Mouse (Mus musculus) kidney, postnatal 0 days (tissue): ENCODE data around the gene Wfdc17. TPM values are rescaled to one million over a fixed set of nuclear protein-coding genes. Genes with fewer than 3 reads are reported as not detected.

Experiments used
- ATAC-seq: fragments of 200-750 bp; cut with Nextera tagmentation; replicated peaks from 2 replicates; pipeline ENCODE4 v1.8.0; 2017; ENCODE audit warnings: low read depth, moderate number of reproducible peaks, moderate TSS enrichment, moderate library complexity; ENCODE audit not compliant: low FRiP score
- DNase-seq: peaks from one replicate; pipeline ENCODE4 v3.0.0-alpha.2; 2016; ENCODE audit warnings: low spot score
- H3K27ac ChIP-seq: fragments of 300-500 bp; sonication (generic); 2 replicates; pipeline ENCODE4 v1.5.1; 2014; ENCODE audit warnings: mild to moderate bottlenecking
- H3K27me3 ChIP-seq: fragments of 300-500 bp; sonication (generic); 2 replicates; pipeline ENCODE4 v1.6.1; 2014; ENCODE audit warnings: low read length, mixed read lengths; ENCODE audit not compliant: insufficient read depth
- H3K36me3 ChIP-seq: fragments of 300-500 bp; sonication (generic); 2 replicates; pipeline ENCODE4 v1.6.1; 2014; ENCODE audit warnings: low read length, mixed read lengths; ENCODE audit not compliant: insufficient read depth
- H3K4me1 ChIP-seq: fragments of 300-500 bp; sonication (generic); replicated peaks from 2 replicates; pipeline ENCODE4 v1.6.1; 2014; ENCODE audit warnings: antibody characterized with exemption, low read length, mixed read lengths; ENCODE audit not compliant: insufficient read depth
- H3K4me2 ChIP-seq: fragments of 300-500 bp; sonication (generic); 2 replicates; pipeline ENCODE4 v1.6.1; 2014; ENCODE audit warnings: mild to moderate bottlenecking, low read length, moderate library complexity, mixed read lengths
- H3K4me3 ChIP-seq: fragments of 300-500 bp; sonication (generic); replicated peaks from 2 replicates; pipeline ENCODE4 v1.5.1; 2014; ENCODE audit warnings: low read depth, low read length
- H3K9ac ChIP-seq: fragments of 300-500 bp; sonication (generic); 2 replicates; pipeline ENCODE4 v1.6.1; 2014; ENCODE audit warnings: low read depth, low read length
- H3K9me3 ChIP-seq: fragments of 300-500 bp; sonication (generic); replicated peaks from 2 replicates; pipeline ENCODE4 v1.6.1; 2016; ENCODE audit warnings: low read length, inconsistent platforms, mixed read lengths
- CTCF ChIP-seq: IDR thresholded peaks from 2 replicates; pipeline ENCODE4 v1.5.1; 2016; ENCODE audit warnings: antibody characterized with exemption, low read depth, mild to moderate bottlenecking, moderate library complexity
- WGBS: fragments of 180-500 bp; shearing (Covaris S2); extraction: QIAGEN DNeasy Blood & Tissue Kit; methylation state at CpG from one replicate; pipeline ENCODE4 v1.1.7; 2014; 5-methylcytosine and 5-hydroxymethylcytosine counted together
- polyA plus RNA-seq: library from polyadenylated mRNA; unstranded; fragments of >200 nt; fragmentation: Nextera tagmentation; extraction: Ambion mirVana; gene quantifications from 2 replicates; pipeline ENCODE4 v1.2.1, GENCODE M21; 2015

Gene Wfdc17
- polyA plus RNA-seq, 1 experiment from 2014 or later: 6.6 TPM

DNA sequence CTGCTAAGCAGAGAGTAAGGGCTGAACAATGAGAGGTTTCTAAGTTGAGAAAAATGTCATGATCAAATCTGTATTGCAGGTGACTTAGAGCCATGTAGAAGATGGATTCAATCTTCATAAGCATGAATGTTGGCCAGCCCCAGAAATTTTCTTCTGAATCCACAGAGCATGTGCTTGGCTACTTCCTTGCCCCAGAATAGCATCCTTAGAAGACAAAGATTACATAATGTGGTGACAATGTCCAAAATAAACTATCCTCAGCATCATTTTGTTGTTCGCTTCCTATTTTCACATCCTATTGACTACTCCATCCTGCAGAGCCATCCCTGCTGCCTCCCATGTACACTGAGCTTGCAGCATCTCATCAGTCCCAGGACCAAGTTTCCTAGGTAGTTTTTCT, 28.1 kb upstream of the Wfdc17 start:
- Histone ChIP-seq H3K4me2 (no peak overlapping the region), H3K4me1 (no peaks in the 10 kb centered on the region), H3K9me3 (no peaks in the 10 kb centered on the region), H3K27me3 (no peaks in the 10 kb centered on the region), H3K27ac (no peak overlapping the region), H3K36me3 (no peaks in the 10 kb centered on the region), H3K4me3 (no peak overlapping the region), H3K9ac (no peak overlapping the region)
- TF ChIP-seq CTCF: no peak
- 91% methylated on average over 1 of the region's 1 CpGs for WGBS
- ATAC-seq (no peak), DNase-seq (no peak)

DNA sequence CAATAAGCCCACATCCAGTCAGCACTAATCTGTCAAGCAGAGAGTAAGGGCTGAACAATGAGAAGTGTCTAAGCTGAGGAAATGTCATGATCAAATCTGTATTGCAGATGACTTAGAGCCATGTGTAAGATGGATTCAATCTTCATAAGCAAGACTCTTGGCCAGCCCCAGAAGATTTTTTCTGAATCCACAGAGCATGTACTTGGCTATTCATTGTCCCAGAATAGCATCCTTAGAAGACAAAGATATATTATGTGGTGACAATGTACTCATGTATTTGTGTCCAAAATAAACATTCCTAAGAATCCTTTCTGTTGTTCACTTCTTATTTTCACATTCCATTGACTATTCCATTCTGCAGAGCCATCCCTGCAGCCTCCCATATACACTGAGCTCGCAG, 13.9 kb upstream of the Wfdc17 start:
- no peaks in the 10 kb centered on the region for H3K9me3 ChIP-seq
- 72% methylated on average over 1 of the region's 1 CpGs for WGBS
- H3K27me3 ChIP-seq: no peaks in the 10 kb centered on the region
- H3K4me3 ChIP-seq: no peak overlapping the region
- H3K36me3 ChIP-seq: no peaks in the 10 kb centered on the region
- H3K4me2 ChIP-seq: no peak overlapping the region
- no peak overlapping the region for H3K27ac ChIP-seq
- H3K9ac ChIP-seq: no peak overlapping the region
- no peaks in the 10 kb centered on the region for H3K4me1 ChIP-seq
- DNase-seq (peak; percentile 21), ATAC-seq (no peak)
- no peak for TF ChIP-seq CTCF

DNA sequence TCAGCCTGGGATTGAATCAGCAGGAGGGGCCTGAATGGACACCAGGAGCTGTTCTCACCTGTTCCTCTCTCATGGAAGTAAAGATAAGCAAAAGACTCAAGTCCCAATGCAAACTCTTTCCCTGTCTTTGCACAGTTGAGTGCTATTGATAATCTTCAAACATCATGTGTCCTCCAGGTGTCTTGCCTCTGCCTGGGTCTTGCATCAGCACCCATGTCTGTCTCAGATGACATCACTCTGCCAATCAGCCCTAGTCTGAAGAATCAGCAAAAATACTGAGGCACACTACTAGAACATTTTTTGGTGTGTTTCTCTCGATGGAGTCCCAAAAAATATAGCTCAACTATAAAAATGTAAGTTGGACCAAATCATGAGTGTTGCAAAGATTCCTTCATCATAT, 11.8 kb upstream of the Wfdc17 start:
- Histone ChIP-seq H3K4me2 (no peak overlapping the region), H3K4me1 (no peaks in the 10 kb centered on the region), H3K9me3 (no peaks in the 10 kb centered on the region), H3K36me3 (no peaks in the 10 kb centered on the region), H3K9ac (no peak overlapping the region), H3K4me3 (no peak overlapping the region), H3K27me3 (no peaks in the 10 kb centered on the region), H3K27ac (no peak overlapping the region)
- ATAC-seq (no peak), DNase-seq (no peak)
- 50% methylated on average over 1 of the region's 1 CpGs for WGBS
- TF ChIP-seq CTCF: no peak

GRCm38 (mm10) chr11:83708715-83709114, 4.9 kb downstream of the Wfdc17 start, which contains the start of gene Wfdc18:
Gene Wfdc18, plus strand, starts transcription at chr11:83709015.
- no peak for ATAC-seq
- no peak for TF ChIP-seq CTCF
- no peaks in the 10 kb centered on the region for H3K36me3 ChIP-seq
- DNase-seq: no peak
- H3K9me3 ChIP-seq: no peaks in the 10 kb centered on the region
- H3K9ac ChIP-seq: no peak within 1 kb of the TSS
- no peak within 1 kb of the TSS for H3K27ac ChIP-seq
- H3K4me1 ChIP-seq: no peaks in the 10 kb centered on the region
- H3K27me3 ChIP-seq: no peaks in the 10 kb centered on the region
- H3K4me2 ChIP-seq: no peak within 1 kb of the TSS
- 58% methylated on average over 4 of the region's 4 CpGs for WGBS
- H3K4me3 ChIP-seq: no peak within 1 kb of the TSS

- no peak overlapping the region for H3K9ac ChIP-seq
- no peak for DNase-seq
- no peaks in the 10 kb centered on the region for H3K9me3 ChIP-seq
- TF ChIP-seq CTCF: no peak
- no peak for ATAC-seq
- no peaks in the 10 kb centered on the region for H3K27me3 ChIP-seq
- H3K4me2 ChIP-seq: no peak overlapping the region
- 66% methylated on average over 5 of the region's 5 CpGs for WGBS
- H3K4me1 ChIP-seq: no peaks in the 10 kb centered on the region
- no peak overlapping the region for H3K27ac ChIP-seq
- no peak overlapping the region for H3K4me3 ChIP-seq
- no peaks in the 10 kb centered on the region for H3K36me3 ChIP-seq
Measured at GRCm38 (mm10) chr11:83709683-83710082, 5.9 kb downstream of the Wfdc17 start.

GRCm38 (mm10) chr11:83712671-83713070, 8.9 kb downstream of the Wfdc17 start:
- WGBS: 76% methylated on average over 1 of the region's 1 CpGs
- Histone ChIP-seq H3K4me3 (no peak overlapping the region), H3K9ac (no peak overlapping the region), H3K27me3 (no peaks in the 10 kb centered on the region), H3K36me3 (no peaks in the 10 kb centered on the region), H3K9me3 (no peaks in the 10 kb centered on the region), H3K27ac (no peak overlapping the region), H3K4me2 (no peak overlapping the region), H3K4me1 (no peaks in the 10 kb centered on the region)
- no peak for TF ChIP-seq CTCF
- DNase-seq: no peak
- no peak for ATAC-seq

- 80% methylated on average over 2 of the region's 2 CpGs for WGBS
- no peak overlapping the region for H3K4me2 ChIP-seq
- no peaks in the 10 kb centered on the region for H3K27me3 ChIP-seq
- H3K4me1 ChIP-seq: no peaks in the 10 kb centered on the region
- H3K4me3 ChIP-seq: no peak overlapping the region
- H3K9ac ChIP-seq: no peak overlapping the region
- DNase-seq (no peak), ATAC-seq (no peak)
- no peaks in the 10 kb centered on the region for H3K36me3 ChIP-seq
- H3K27ac ChIP-seq: no peak overlapping the region
- TF ChIP-seq CTCF: no peak
- H3K9me3 ChIP-seq: no peaks in the 10 kb centered on the region
Measured at GRCm38 (mm10) chr11:83713925-83714324, 10.1 kb downstream of the Wfdc17 start.
